ENCODE assay signal across 10 mouse cellular contexts in genomic region chr6:124485414-124486144, GRCm38 (mm10). TPM values are rescaled to one million over a fixed set of nuclear protein-coding genes. Genes with fewer than 3 reads are reported as not detected.
DNase-seq lines count a peak whose midpoint lies in the region; ATAC-seq and TF ChIP-seq lines count a peak whose summit lies in the region.
"Had no signal": no experiment of that assay in that cellular context is flagged by ENCODE, and none has a peak within 500 bp of the region (broad histone marks: within the 10 kb centered on the region; RNA-seq: fewer than 3 reads in every experiment).

No protein-coding gene starts in this region.

- H3K4me1 ChIP-seq in ES-E14 (ENCODE audit: control insufficient read depth in 2 of 2, insufficient read depth in 2 of 2, low read length in 2 of 2, poor library complexity in 1 of 2): peaks cover 5 to 8% of the 10 kb centered on the region in 2 experiments; a peak in 2 of 4 replicates
- no peaks in the 10 kb centered on the region; the same call in 1 of the 2 replicates for H3K4me1 ChIP-seq in hindbrain, embryonic 10.5 days (replicated peaks)
- no peaks in the 10 kb centered on the region for H3K4me1 ChIP-seq in midbrain, embryonic 11.5 days (ENCODE audit: control insufficient read depth, insufficient read depth, low read length)

- no peak for DNase-seq in frontal cortex, postnatal 25 days (ENCODE audit: low spot score in 2 of 2)
- DNase-seq in ES-E14 (ENCODE audit: low read depth, low spot score): no peak
- DNase-seq in hindbrain, embryonic 10.5 days (ENCODE audit: low spot score): peak; percentile 51
- peak; percentile 88 for DNase-seq in midbrain, embryonic 11.5 days (ENCODE audit: low spot score, missing footprints)
- DNase-seq in urinary bladder, postnatal 25 days (ENCODE audit: low spot score): no peak
- no peak for DNase-seq in gastrocnemius, postnatal 10 days

- peak; percentile 86 for ATAC-seq in frontal cortex, adult (ENCODE audit: low TSS enrichment)
- ATAC-seq in midbrain, embryonic 11.5 days (ENCODE audit: low FRiP score): peak; percentile 92
- no peak for ATAC-seq in megakaryocyte-erythroid progenitor cell, adult 5-6 weeks (replicated peaks; ENCODE audit: low FRiP score, low TSS enrichment, poor library complexity, severe bottlenecking)

- 35% methylated on average over 21 of the region's 21 CpGs for WGBS in hindbrain, embryonic 10.5 days
- WGBS in midbrain, embryonic 11.5 days: 31% methylated on average over 21 of the region's 21 CpGs

- H3K9me3 ChIP-seq in ES-E14 (ENCODE audit: control insufficient read depth, insufficient read depth, low read depth, low read length): no peaks in the 10 kb centered on the region
- H3K9me3 ChIP-seq in hindbrain, embryonic 10.5 days: no peaks in the 10 kb centered on the region
- H3K9me3 ChIP-seq in midbrain, embryonic 11.5 days (ENCODE audit: control insufficient read depth, low read length): no peaks in the 10 kb centered on the region

- H3K36me3 ChIP-seq in ES-E14 (ENCODE audit: control insufficient read depth, insufficient read depth, low read length, poor library complexity, severe bottlenecking): no peaks in the 10 kb centered on the region
- H3K36me3 ChIP-seq in hindbrain, embryonic 10.5 days: no peaks in the 10 kb centered on the region
- H3K36me3 ChIP-seq in midbrain, embryonic 11.5 days (ENCODE audit: control insufficient read depth, insufficient read depth, low read length): no peaks in the 10 kb centered on the region

- H3K27me3 ChIP-seq in hindbrain, embryonic 10.5 days (ENCODE audit: insufficient read depth, poor library complexity, severe bottlenecking): no peaks in the 10 kb centered on the region
- H3K27me3 ChIP-seq in midbrain, embryonic 11.5 days (ENCODE audit: control insufficient read depth, insufficient read depth, low read length): no peaks in the 10 kb centered on the region

- in situ Hi-C loops in ES-E14 (cut with MboI; ENCODE audit: low sequenced_read_pairs in 2 of 2, unreplicated experiment in 2 of 2): no loop called here

- peak overlapping the region; percentile 39 for H3K4me2 ChIP-seq in midbrain, embryonic 11.5 days

- no peak overlapping the region for H3K27ac ChIP-seq in ES-E14 (ENCODE audit: insufficient read depth, low read depth, low read length, poor library complexity, severe bottlenecking)
- peak overlapping the region; percentile 53; the same call in 1 of the 2 replicates for H3K27ac ChIP-seq in hindbrain, embryonic 10.5 days
- H3K27ac ChIP-seq in midbrain, embryonic 11.5 days (ENCODE audit: low read depth, low read length): no peak overlapping the region

- peak overlapping the region; percentile 36 to 82 for H3K4me3 ChIP-seq in ES-E14 (ENCODE audit: insufficient read depth in 1 of 2, low read depth in 1 of 2, low read length in 2 of 2, poor library complexity in 1 of 2, severe bottlenecking in 1 of 2)
- peak overlapping the region; percentile 37 for H3K4me3 ChIP-seq in hindbrain, embryonic 10.5 days
- H3K4me3 ChIP-seq in midbrain, embryonic 11.5 days (ENCODE audit: low read depth, low read length): no peak overlapping the region; the same call in 1 of the 2 replicates

- H3K9ac ChIP-seq in ES-E14 (ENCODE audit: insufficient read depth, low read depth, low read length, poor library complexity, severe bottlenecking): peak overlapping the region; percentile 71
- peak overlapping the region; percentile 28; the same call in 1 of the 2 replicates for H3K9ac ChIP-seq in midbrain, embryonic 11.5 days (ENCODE audit: low read length)

TF ChIP-seq in ES-E14, 5 proteins besides CTCF, POLR2A, EP300 and RAD21:
- TF ChIP-seq HCFC1 (IDR thresholded peaks at IDR 0.05; ENCODE audit: borderline replicate concordance, insufficient read depth, low read length): no peak
- peak; percentile 88 for TF ChIP-seq ZNF384 (IDR thresholded peaks at IDR 0.05; ENCODE audit: low read depth, low read length)
- no peak for TF ChIP-seq MAFK (IDR thresholded peaks at IDR 0.05; ENCODE audit: insufficient read depth, low read depth, low read length)

RNA-seq across cellular contexts. Expression of gene C1rl, which starts 7.3 kb away (rescaled TPM):
- 1.0 and 2.2 TPM in 2 replicates for total RNA-seq in ES-E14 (2012; rRNA removed)
- 0.14 and 0.47 TPM in 2 replicates for polyA plus RNA-seq in hindbrain, embryonic 10.5 days (2016; fragmentation: Nextera tagmentation; extraction: Ambion mirVana)
- polyA plus RNA-seq in midbrain, embryonic 11.5 days (2014; fragmentation: Nextera tagmentation; extraction: Ambion mirVana): 0.23 and 0.28 TPM in 2 replicates
- total RNA-seq in megakaryocyte-erythroid progenitor cell, adult 5-6 weeks (2014; fragmentation: Nextera tagmentation): 0.42 TPM in 1 of 2 replicates, not detected in the other
- 0.09 and 0.50 TPM in 2 replicates for total RNA-seq in megakaryocyte-erythroid progenitor cell, adult 5-6 weeks (2017)
- 1 to 10 TPM in 1 of 2 experiments, under 1 TPM in 1; 0.82 to 1.2 TPM for total RNA-seq in gastrocnemius, postnatal 10 days (2021)

RNA-seq across cellular contexts. Expression of gene Clstn3, which starts 21.0 kb away (rescaled TPM):
- 37.0 and 79.2 TPM in 2 replicates for total RNA-seq in ES-E14 (2012; rRNA removed)
- 8.8 and 20.4 TPM in 2 replicates for polyA plus RNA-seq in hindbrain, embryonic 10.5 days (2016; fragmentation: Nextera tagmentation; extraction: Ambion mirVana)
- 10.3 and 10.5 TPM in 2 replicates for polyA plus RNA-seq in midbrain, embryonic 11.5 days (2014; fragmentation: Nextera tagmentation; extraction: Ambion mirVana)
- 11.5 and 18.4 TPM in 2 replicates for total RNA-seq in megakaryocyte-erythroid progenitor cell, adult 5-6 weeks (2014; fragmentation: Nextera tagmentation)
- total RNA-seq in megakaryocyte-erythroid progenitor cell, adult 5-6 weeks (2017): 7.5 and 19.9 TPM in 2 replicates
- 1 to 10 TPM; 1.5 to 1.8 TPM for total RNA-seq in gastrocnemius, postnatal 10 days (2021)
- total RNA-seq: neutrophil, adult 5-6 weeks had no signal

RNA-seq across cellular contexts. Expression of gene C1ra, which starts 26.6 kb away (rescaled TPM):
- total RNA-seq in ES-E14 (2012; rRNA removed): 0.26 and 0.31 TPM in 2 replicates
- 0.06 and 0.33 TPM in 2 replicates for polyA plus RNA-seq in hindbrain, embryonic 10.5 days (2016; fragmentation: Nextera tagmentation; extraction: Ambion mirVana)
- polyA plus RNA-seq in midbrain, embryonic 11.5 days (2014; fragmentation: Nextera tagmentation; extraction: Ambion mirVana): 0.14 TPM in 1 of 2 replicates, not detected in the other
- 1.2 TPM in 1 of 2 replicates, not detected in the other for total RNA-seq in megakaryocyte-erythroid progenitor cell, adult 5-6 weeks (2014; fragmentation: Nextera tagmentation)
- total RNA-seq in megakaryocyte-erythroid progenitor cell, adult 5-6 weeks (2017): 0.23 TPM in 1 of 2 replicates, not detected in the other
- 10 to 100 TPM; 19.4 to 19.7 TPM for total RNA-seq in gastrocnemius, postnatal 10 days (2021)

RNA-seq across cellular contexts. Expression of gene C1s1, which starts 56.6 kb away (rescaled TPM):
- 2.6 and 9.2 TPM in 2 replicates for total RNA-seq in ES-E14 (2012; rRNA removed)
- polyA plus RNA-seq in hindbrain, embryonic 10.5 days (2016; fragmentation: Nextera tagmentation; extraction: Ambion mirVana): 0.51 and 0.75 TPM in 2 replicates
- polyA plus RNA-seq in midbrain, embryonic 11.5 days (2014; fragmentation: Nextera tagmentation; extraction: Ambion mirVana): 0.25 and 0.44 TPM in 2 replicates
- total RNA-seq in megakaryocyte-erythroid progenitor cell, adult 5-6 weeks (2014; fragmentation: Nextera tagmentation): not detected in 2 replicates
- total RNA-seq in megakaryocyte-erythroid progenitor cell, adult 5-6 weeks (2017): not detected in 2 replicates
- 10 to 100 TPM; 43.3 to 51.5 TPM for total RNA-seq in gastrocnemius, postnatal 10 days (2021)
- total RNA-seq: common myeloid progenitor, adult 5-6 weeks; neutrophil, adult 5-6 weeks had no signal

Comparison
In these comparisons a context has a peak if more than half of its experiments do, and no peak if none do; other contexts are left out.
1. DNase-seq: peak in hindbrain, embryonic 10.5 days (single experiment) and midbrain, embryonic 11.5 days (single experiment); none in frontal cortex, postnatal 25 days (0 of 2), ES-E14 (single experiment), urinary bladder, postnatal 25 days (single experiment) and gastrocnemius, postnatal 10 days (single experiment).
2. RNA of gene C1ra, which starts 26.6 kb away (total RNA-seq): 19.4 to 19.7 TPM in gastrocnemius, postnatal 10 days; 0.26 to 0.31 TPM in ES-E14 and 0.23 to 1.2 TPM in megakaryocyte-erythroid progenitor cell, adult 5-6 weeks; every median in the first group is over 4 times any median in the second.